Mouse (Mus musculus): Measurements from ENCODE around the gene Naxd. TPM values are rescaled to one million over a fixed set of nuclear protein-coding genes. Genes with fewer than 3 reads are reported as not detected.

Naxd gene
- total and polyA plus RNA-seq, 3 experiments: 39.7 to 57.1 (median 50.1) TPM

DNA sequence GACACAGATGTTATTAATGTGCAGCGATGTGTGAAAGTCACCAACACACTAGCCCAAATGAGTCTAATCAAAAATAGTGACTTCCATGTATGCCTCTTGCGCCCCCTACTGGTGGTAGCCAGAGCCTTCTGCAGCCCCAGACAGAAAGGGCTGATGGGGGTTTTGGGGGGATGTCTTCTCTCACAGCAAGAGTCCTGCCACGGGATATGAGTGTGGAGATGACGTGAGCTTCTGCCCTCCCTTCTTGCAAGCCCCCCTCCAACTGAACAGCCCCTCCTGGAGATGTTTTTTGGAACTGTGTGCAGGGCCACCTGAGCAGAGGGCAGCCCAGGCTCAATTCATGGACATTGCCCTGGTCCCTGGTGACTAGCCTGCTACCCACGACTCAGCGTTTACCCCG, 11.2 kb upstream of the Naxd start:
- Histone ChIP-seq H3K27me3 (replicated peaks) (peaks cover 18% of the 10 kb centered on the region), H3K9me3 (replicated peaks; ENCODE audit: low read length) (no peaks in the 10 kb centered on the region), H3K4me3 (replicated peaks in 1 of 3; ENCODE audit: low read depth in 2 of 3, low read length in 2 of 3, poor library complexity in 1 of 3) (no peak overlapping the region), H3K79me2 (replicated peaks; ENCODE audit: control insufficient read depth, extremely low read depth, insufficient read depth, poor library complexity, severe bottlenecking) (no peaks in the 10 kb centered on the region), H3K4me2 (ENCODE audit: insufficient read depth, low read depth, poor library complexity, severe bottlenecking) (peak overlapping the region; percentile 22; the same call in 1 of the 2 replicates), H3K36me3 (replicated peaks in 1 of 2; ENCODE audit: control insufficient read depth in 1 of 2, insufficient read depth in 1 of 2, low read length in 1 of 2) (no peaks in the 10 kb centered on the region), H3K4me1 (ENCODE audit: control insufficient read depth in 1 of 2, insufficient read depth in 2 of 2) (peaks cover 7% of the 10 kb centered on the region in 2 experiments), H3K9ac (ENCODE audit: insufficient read depth, low read depth) (no peak overlapping the region), H3K27ac (ENCODE audit: insufficient read depth, low read depth) (no peak overlapping the region)
- in situ Hi-C loops (cut with MboI; ENCODE audit: low pct_ligation_motif_present, low pct_unique_long_range_greater_than_20kb, low sequenced_read_pairs): loop anchor here (5.0 kb wide), 1 partner anchor 34 kb away; no protein-coding TSS in a partner anchor
- dilution Hi-C loops (cut with MboI; ENCODE audit: extremely low pct_ligation_motif_present, extremely low pct_unique_long_range_greater_than_20kb, low sequenced_read_pairs): no loop called here
- peak; percentile 71 for DNase-seq (ENCODE audit: extremely low read depth)
- TF ChIP-seq ZKSCAN1 (IDR thresholded peaks at IDR 0.05; ENCODE audit: borderline replicate concordance, low read depth, low read length) (no peak), TCF12 (IDR thresholded peaks at IDR 0.05; ENCODE audit: low read depth, low read length) (no peak), MXI1 (IDR thresholded peaks at IDR 0.05; ENCODE audit: low read depth, low read length) (no peak), KAT2A (IDR thresholded peaks at IDR 0.05; ENCODE audit: insufficient replicate concordance, low read length) (no peak), MAFK (IDR thresholded peaks at IDR 0.05; ENCODE audit: insufficient replicate concordance, low read length) (no peak), RAD21 (IDR thresholded peaks at IDR 0.05; ENCODE audit: low read depth, low read length) (peak; percentile 87), NRF1 (IDR thresholded peaks at IDR 0.05; ENCODE audit: low read depth, low read length) (no peak), MEF2A (IDR thresholded peaks at IDR 0.05; ENCODE audit: borderline replicate concordance, low read depth, low read length) (peak; percentile 53; the same call in 1 of the 2 replicates), ELF1 (IDR thresholded peaks at IDR 0.05; ENCODE audit: low read depth, low read length) (no peak), UBTF (IDR thresholded peaks at IDR 0.05; ENCODE audit: low read depth, low read length) (no peak), SIN3A (IDR thresholded peaks at IDR 0.05; ENCODE audit: low read length) (0 out of 2 replicates have a peak, but pooled peaks have one; percentile 26), EP300 (IDR thresholded peaks at IDR 0.05; ENCODE audit: low read length) (no peak), NELFE (IDR thresholded peaks at IDR 0.05; ENCODE audit: low read depth, low read length) (peak; percentile 49; the same call in 1 of the 2 replicates), POLR2AphosphoS2 (IDR thresholded peaks at IDR 0.05; ENCODE audit: low read depth, low read length) (no peak), USF1 (IDR thresholded peaks at IDR 0.05; ENCODE audit: low read depth, low read length) (no peak), CHD1 (IDR thresholded peaks at IDR 0.05; ENCODE audit: low read depth, low read length) (no peak), E2F4 (IDR thresholded peaks at IDR 0.05; ENCODE audit: insufficient replicate concordance, low read depth, low read length) (no peak), JUN (IDR thresholded peaks at IDR 0.05; ENCODE audit: insufficient read depth, low read depth, low read length) (no peak), PAX5 (IDR thresholded peaks at IDR 0.05; ENCODE audit: low read length) (no peak), HCFC1 (IDR thresholded peaks at IDR 0.05; ENCODE audit: low read depth, low read length) (no peak), ZC3H11A (IDR thresholded peaks at IDR 0.05; ENCODE audit: low read depth, low read length) (peak; percentile 80), POLR2A (IDR thresholded peaks at IDR 0.05; ENCODE audit: low read depth, low read length) (no peak), CTCF (conservative IDR thresholded peaks at IDR 0.05 in 1 of 2, IDR thresholded peaks at IDR 0.05 in 1 of 2; ENCODE audit: low read depth in 2 of 2, low read length in 2 of 2) (peak; percentile 91 to 95), ETS1 (conservative IDR thresholded peaks at IDR 0.05; ENCODE audit: low read depth, low read length) (no peak), ZMIZ1 (IDR thresholded peaks at IDR 0.05; ENCODE audit: low read depth, low read length) (no peak), SMC3 (IDR thresholded peaks at IDR 0.05; ENCODE audit: low read depth, low read length) (peak; percentile 96), CHD2 (IDR thresholded peaks at IDR 0.05; ENCODE audit: low read length) (no peak), BHLHE40 (IDR thresholded peaks at IDR 0.05; ENCODE audit: low read depth, low read length) (0 out of 2 replicates have a peak, but pooled peaks have one; percentile 27), TBP (conservative IDR thresholded peaks at IDR 0.05; ENCODE audit: low read depth, low read length) (no peak), ZNF384 (IDR thresholded peaks at IDR 0.05; ENCODE audit: low read depth, low read length) (no peak), GABPA (IDR thresholded peaks at IDR 0.05; ENCODE audit: insufficient replicate concordance, low read depth, low read length) (no peak), USF2 (conservative IDR thresholded peaks at IDR 0.05; ENCODE audit: low read depth, low read length) (no peak), MAZ (IDR thresholded peaks at IDR 0.05; ENCODE audit: low read depth, low read length) (0 out of 2 replicates have a peak, but pooled peaks have one; percentile 26), IRF4 (IDR thresholded peaks at IDR 0.05; ENCODE audit: low read depth, low read length) (peak; percentile 37; the same call in 1 of the 2 replicates), JUND (conservative IDR thresholded peaks at IDR 0.05; ENCODE audit: low read depth, low read length) (peak; percentile 36; the same call in 1 of the 2 replicates), MYC (IDR thresholded peaks at IDR 0.05; ENCODE audit: low read depth, low read length) (0 out of 2 replicates have a peak, but pooled peaks have one; percentile 30), RCOR1 (conservative IDR thresholded peaks at IDR 0.05; ENCODE audit: low read depth, low read length) (no peak), MAX (IDR thresholded peaks at IDR 0.05; ENCODE audit: low read length) (no peak)
